Mouse (Mus musculus) liver, embryonic 14.5 days (tissue): ENCODE results near the gene Hacl1.
A peak's percentile ranks its signal among the peaks of the same experiment; 100 is the strongest.

Experiments
- CTCF ChIP-seq: IDR thresholded peaks from 2 replicates; pipeline ENCODE4 v1.5.1; 2016; ENCODE audit warnings: antibody characterized with exemption, low read depth, control low read depth
- EP300 ChIP-seq: IDR thresholded peaks from 2 replicates; pipeline ENCODE4 v1.6.1; 2016; ENCODE audit warnings: antibody characterized with exemption, low read depth

- TF ChIP-seq CTCF (peak; percentile 86), EP300 (no peak)
Measured at GRCm38 (mm10) chr14:31656857-31657645, 16.0 kb upstream of the Hacl1 start.
